8 mouse cellular contexts compared by ENCODE assay signal in the genomic region with DNA sequence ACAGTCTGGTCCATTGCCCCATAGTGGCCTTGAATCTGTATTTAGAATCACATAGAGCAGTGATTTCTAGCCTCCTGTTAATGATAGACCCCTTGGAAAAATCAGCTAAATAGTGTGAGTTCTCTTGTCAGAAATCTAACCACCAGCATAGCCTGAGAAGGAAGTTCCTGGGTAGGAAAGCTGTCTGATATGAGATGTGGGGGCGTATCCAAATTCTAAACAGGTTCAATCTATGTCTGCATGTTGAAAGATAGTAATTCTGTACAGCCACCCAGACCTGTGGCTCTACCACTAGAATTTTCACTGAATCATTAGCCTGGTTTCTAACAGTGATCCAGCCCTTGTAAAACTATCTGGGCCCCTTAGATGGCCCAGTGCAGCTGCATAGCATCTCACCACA. TPM values are rescaled to one million over a fixed set of nuclear protein-coding genes. Genes with fewer than 3 reads are reported as not detected.
DNase-seq lines count a peak whose midpoint lies in the region; ATAC-seq and TF ChIP-seq lines count a peak whose summit lies in the region.
"Had no signal": no experiment of that assay in that cellular context is flagged by ENCODE, and none has a peak within 500 bp of the region (broad histone marks: within the 10 kb centered on the region; RNA-seq: fewer than 3 reads in every experiment).

No protein-coding gene starts in this region.

- DNase-seq in stomach, postnatal 0 days (ENCODE audit: low spot score): no peak
- no peak for DNase-seq in liver, postnatal 0 days
- DNase-seq in adrenal gland, adult (ENCODE audit: inconsistent age in 2 of 2, low spot score in 1 of 2): no peak
- DNase-seq in frontal cortex, adult 2 months (ENCODE audit: extremely low spot score in 1 of 2, low spot score in 1 of 2): no peak
- no peak for DNase-seq in spleen, adult 18-20 months
- DNase-seq: gastrocnemius, postnatal 36 days had no signal

- H3K4me3 ChIP-seq in stomach, embryonic 14.5 days (ENCODE audit: low read depth, low read length): no peak overlapping the region
- H3K4me3 ChIP-seq in stomach, postnatal 0 days (ENCODE audit: low read depth, low read length): no peak overlapping the region
- H3K4me3 ChIP-seq in forebrain, embryonic 15.5 days: no peak overlapping the region; the same call in 1 of the 2 replicates
- H3K4me3 ChIP-seq in liver, postnatal 0 days (ENCODE audit: low read depth, low read length): no peak overlapping the region

- H3K4me2 ChIP-seq in stomach, embryonic 14.5 days (replicated peaks; ENCODE audit: low read depth, low read length): peak overlapping the region; percentile 44
- H3K4me2 ChIP-seq in stomach, postnatal 0 days (replicated peaks; ENCODE audit: low read depth): no peak overlapping the region
- H3K4me2 ChIP-seq in forebrain, embryonic 15.5 days (replicated peaks): peak overlapping the region; percentile 51; the same call in 1 of the 2 replicates
- peak overlapping the region; percentile 72 for H3K4me2 ChIP-seq in liver, postnatal 0 days (ENCODE audit: low read depth, low read length)

- 71% methylated on average over 1 of the region's 1 CpGs for WGBS in stomach, embryonic 14.5 days
- whole genome bisulfite sequencing in stomach, postnatal 0 days: 58% methylated on average over 1 of the region's 1 CpGs
- 81% methylated on average over 1 of the region's 1 CpGs for WGBS in forebrain, embryonic 15.5 days
- 54% methylated on average over 1 of the region's 1 CpGs for WGBS in liver, postnatal 0 days (ENCODE audit: insufficient replicate concordance)

- ATAC-seq in stomach, embryonic 14.5 days (ENCODE audit: insufficient number of reproducible peaks, insufficient read depth, low FRiP score, low read depth): no peak
- ATAC-seq in stomach, postnatal 0 days (ENCODE audit: low FRiP score, low TSS enrichment): no peak
- ATAC-seq in forebrain, embryonic 15.5 days (replicated peaks): no peak
- no peak for ATAC-seq in liver, postnatal 0 days

- no peaks in the 10 kb centered on the region for H3K4me1 ChIP-seq in stomach, embryonic 14.5 days (ENCODE audit: control insufficient read depth, insufficient read depth, low read length)
- no peaks in the 10 kb centered on the region for H3K4me1 ChIP-seq in stomach, postnatal 0 days (replicated peaks; ENCODE audit: control insufficient read depth, insufficient read depth)
- peaks cover 5% of the 10 kb centered on the region for H3K4me1 ChIP-seq in forebrain, embryonic 15.5 days
- no peaks in the 10 kb centered on the region for H3K4me1 ChIP-seq in liver, postnatal 0 days (ENCODE audit: insufficient read depth)

- H3K27me3 ChIP-seq in stomach, embryonic 14.5 days (ENCODE audit: control insufficient read depth, insufficient read depth, low read length): no peaks in the 10 kb centered on the region
- H3K27me3 ChIP-seq in stomach, postnatal 0 days (ENCODE audit: control insufficient read depth, insufficient read depth, low read length): no peaks in the 10 kb centered on the region
- no peaks in the 10 kb centered on the region for H3K27me3 ChIP-seq in forebrain, embryonic 15.5 days
- H3K27me3 ChIP-seq in liver, postnatal 0 days (ENCODE audit: insufficient read depth, low read length): no peaks in the 10 kb centered on the region

- TF ChIP-seq EP300 in stomach, postnatal 0 days (optimal IDR thresholded peaks at IDR 0.05): no peak
- TF ChIP-seq EP300 in liver, postnatal 0 days (IDR thresholded peaks at IDR 0.05; ENCODE audit: low read depth): no peak

- no peaks in the 10 kb centered on the region; the same call in 1 of the 2 replicates for H3K36me3 ChIP-seq in stomach, embryonic 14.5 days (ENCODE audit: control insufficient read depth, insufficient read depth, low read length)
- H3K36me3 ChIP-seq in stomach, postnatal 0 days (ENCODE audit: control insufficient read depth, insufficient read depth, low read length): no peaks in the 10 kb centered on the region
- H3K36me3 ChIP-seq in forebrain, embryonic 15.5 days: no peaks in the 10 kb centered on the region
- no peaks in the 10 kb centered on the region for H3K36me3 ChIP-seq in liver, postnatal 0 days (replicated peaks; ENCODE audit: insufficient read depth, low read length)

- no peak overlapping the region for H3K27ac ChIP-seq in stomach, embryonic 14.5 days (ENCODE audit: low read length)
- H3K27ac ChIP-seq in stomach, postnatal 0 days (replicated peaks): no peak overlapping the region
- no peak overlapping the region for H3K27ac ChIP-seq in forebrain, embryonic 15.5 days (replicated peaks)
- H3K27ac ChIP-seq in liver, postnatal 0 days (ENCODE audit: low read depth): no peak overlapping the region

- no peaks in the 10 kb centered on the region for H3K9me3 ChIP-seq in stomach, embryonic 14.5 days (ENCODE audit: control insufficient read depth, low read depth, low read length)
- H3K9me3 ChIP-seq in stomach, postnatal 0 days (ENCODE audit: control insufficient read depth, low read length): no peaks in the 10 kb centered on the region
- H3K9me3 ChIP-seq in forebrain, embryonic 15.5 days: no peaks in the 10 kb centered on the region
- H3K9me3 ChIP-seq in liver, postnatal 0 days (ENCODE audit: low read length): no peaks in the 10 kb centered on the region

- H3K9ac ChIP-seq in stomach, embryonic 14.5 days (replicated peaks; ENCODE audit: low read depth, low read length): no peak overlapping the region
- H3K9ac ChIP-seq in stomach, postnatal 0 days (ENCODE audit: low read length): no peak overlapping the region
- H3K9ac ChIP-seq in forebrain, embryonic 15.5 days (replicated peaks): 0 out of 2 replicates have a peak overlapping the region, but pooled peaks have one; percentile 71
- H3K9ac ChIP-seq in liver, postnatal 0 days (replicated peaks): no peak overlapping the region

- TF ChIP-seq CTCF in stomach, postnatal 0 days (IDR thresholded peaks at IDR 0.05; ENCODE audit: low read depth): no peak
- no peak for TF ChIP-seq CTCF in liver, postnatal 0 days (IDR thresholded peaks at IDR 0.05; ENCODE audit: low read depth)

RNA-seq across cellular contexts. Expression of a gene that starts 1.4 kb away (rescaled TPM):
- 17.4 and 21.2 TPM in 2 replicates for polyA plus RNA-seq in stomach, embryonic 14.5 days (2014; fragmentation: Nextera tagmentation; extraction: Ambion mirVana)
- polyA plus RNA-seq in stomach, postnatal 0 days (2015; fragmentation: Nextera tagmentation; extraction: Ambion mirVana): 2.6 and 2.8 TPM in 2 replicates
- polyA plus RNA-seq in forebrain, embryonic 15.5 days (2015; fragmentation: Nextera tagmentation; extraction: Ambion mirVana): 11.6 and 12.0 TPM in 2 replicates
- polyA plus RNA-seq in liver, postnatal 0 days (2015; fragmentation: Nextera tagmentation; extraction: Ambion mirVana): 1.7 and 1.8 TPM in 2 replicates
- 16.9 and 17.5 TPM in 2 replicates for polyA plus RNA-seq in frontal cortex, adult 2 months (2012; rRNA removed)

RNA-seq across cellular contexts. Expression of a gene that starts 7.2 kb away (rescaled TPM):
- not detected in 2 replicates for polyA plus RNA-seq in stomach, embryonic 14.5 days (2014; fragmentation: Nextera tagmentation; extraction: Ambion mirVana)
- not detected in 2 replicates for polyA plus RNA-seq in stomach, postnatal 0 days (2015; fragmentation: Nextera tagmentation; extraction: Ambion mirVana)
- polyA plus RNA-seq in forebrain, embryonic 15.5 days (2015; fragmentation: Nextera tagmentation; extraction: Ambion mirVana): not detected in 2 replicates
- not detected in 2 replicates for polyA plus RNA-seq in liver, postnatal 0 days (2015; fragmentation: Nextera tagmentation; extraction: Ambion mirVana)
- not detected in 2 replicates for polyA plus RNA-seq in frontal cortex, adult 2 months (2012; rRNA removed)

RNA-seq across cellular contexts. Expression of a gene that starts 51.0 kb away (rescaled TPM):
- polyA plus RNA-seq in stomach, embryonic 14.5 days (2014; fragmentation: Nextera tagmentation; extraction: Ambion mirVana): 0.16 TPM in 1 of 2 replicates, not detected in the other
- polyA plus RNA-seq in stomach, postnatal 0 days (2015; fragmentation: Nextera tagmentation; extraction: Ambion mirVana): 0.23 TPM in 1 of 2 replicates, not detected in the other
- not detected in 2 replicates for polyA plus RNA-seq in forebrain, embryonic 15.5 days (2015; fragmentation: Nextera tagmentation; extraction: Ambion mirVana)
- not detected in 2 replicates for polyA plus RNA-seq in liver, postnatal 0 days (2015; fragmentation: Nextera tagmentation; extraction: Ambion mirVana)
- polyA plus RNA-seq in frontal cortex, adult 2 months (2012; rRNA removed): 0.13 TPM in 1 of 2 replicates, not detected in the other

RNA-seq across cellular contexts. Expression of a gene that starts 51.0 kb away (rescaled TPM):
- not detected in 2 replicates for polyA plus RNA-seq in stomach, embryonic 14.5 days (2014; fragmentation: Nextera tagmentation; extraction: Ambion mirVana)
- polyA plus RNA-seq in stomach, postnatal 0 days (2015; fragmentation: Nextera tagmentation; extraction: Ambion mirVana): not detected in 2 replicates
- not detected in 2 replicates for polyA plus RNA-seq in forebrain, embryonic 15.5 days (2015; fragmentation: Nextera tagmentation; extraction: Ambion mirVana)
- not detected in 2 replicates for polyA plus RNA-seq in liver, postnatal 0 days (2015; fragmentation: Nextera tagmentation; extraction: Ambion mirVana)
- not detected in 2 replicates for polyA plus RNA-seq in frontal cortex, adult 2 months (2012; rRNA removed)

RNA-seq across cellular contexts. Expression of a gene that starts 54.7 kb away (rescaled TPM):
- polyA plus RNA-seq in stomach, embryonic 14.5 days (2014; fragmentation: Nextera tagmentation; extraction: Ambion mirVana): not detected in 2 replicates
- 0.08 TPM in 1 of 2 replicates, not detected in the other for polyA plus RNA-seq in stomach, postnatal 0 days (2015; fragmentation: Nextera tagmentation; extraction: Ambion mirVana)
- not detected in 2 replicates for polyA plus RNA-seq in forebrain, embryonic 15.5 days (2015; fragmentation: Nextera tagmentation; extraction: Ambion mirVana)
- not detected in 2 replicates for polyA plus RNA-seq in liver, postnatal 0 days (2015; fragmentation: Nextera tagmentation; extraction: Ambion mirVana)
- polyA plus RNA-seq in frontal cortex, adult 2 months (2012; rRNA removed): 0.13 and 0.16 TPM in 2 replicates
